Mouse (Mus musculus): ENCODE data around the gene Esrrb. TPM values are rescaled to one million over a fixed set of nuclear protein-coding genes. Genes with fewer than 3 reads are reported as not detected.
A peak's percentile ranks its signal among the peaks of the same experiment; 100 is the strongest.

Esrrb gene
- polyA plus RNA-seq, 1 experiment from 2014 or later, result 4.7 TPM

DNA sequence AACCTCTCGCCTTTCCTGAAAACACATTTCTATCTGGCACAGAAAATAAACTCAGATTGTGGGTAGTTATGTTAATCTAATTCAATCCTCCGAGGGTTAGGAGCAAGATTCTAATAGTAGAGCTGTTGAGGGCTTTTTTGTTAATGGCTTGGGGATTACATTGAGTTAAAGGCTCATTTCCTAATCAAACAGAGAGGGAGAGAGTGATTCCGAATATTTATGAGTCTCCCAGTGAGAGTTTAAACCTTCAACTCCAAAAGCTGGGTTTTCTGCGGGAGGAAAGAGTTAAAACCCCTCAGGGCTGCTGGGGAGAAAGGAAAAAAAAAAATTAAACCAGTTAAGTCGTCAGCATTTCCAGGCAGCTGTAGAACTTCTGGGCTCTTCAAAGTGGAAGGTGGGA lies 3.8 kb downstream of the Esrrb start:
- Histone ChIP-seq H3K4me1 (peaks cover 38% of the 10 kb centered on the region), H3K36me3 (no peaks in the 10 kb centered on the region), H3K27ac (replicated peaks) (no peak overlapping the region), H3K4me2 (no peak overlapping the region), H3K4me3 (replicated peaks) (no peak overlapping the region), H3K27me3 (replicated peaks) (peaks cover 33% of the 10 kb centered on the region), H3K9ac (replicated peaks) (no peak overlapping the region), H3K9me3 (replicated peaks) (no peaks in the 10 kb centered on the region)
- no peak for ATAC-seq (ENCODE audit: low FRiP score)
- 6% methylated on average over 5 of the region's 5 CpGs for WGBS

DNA sequence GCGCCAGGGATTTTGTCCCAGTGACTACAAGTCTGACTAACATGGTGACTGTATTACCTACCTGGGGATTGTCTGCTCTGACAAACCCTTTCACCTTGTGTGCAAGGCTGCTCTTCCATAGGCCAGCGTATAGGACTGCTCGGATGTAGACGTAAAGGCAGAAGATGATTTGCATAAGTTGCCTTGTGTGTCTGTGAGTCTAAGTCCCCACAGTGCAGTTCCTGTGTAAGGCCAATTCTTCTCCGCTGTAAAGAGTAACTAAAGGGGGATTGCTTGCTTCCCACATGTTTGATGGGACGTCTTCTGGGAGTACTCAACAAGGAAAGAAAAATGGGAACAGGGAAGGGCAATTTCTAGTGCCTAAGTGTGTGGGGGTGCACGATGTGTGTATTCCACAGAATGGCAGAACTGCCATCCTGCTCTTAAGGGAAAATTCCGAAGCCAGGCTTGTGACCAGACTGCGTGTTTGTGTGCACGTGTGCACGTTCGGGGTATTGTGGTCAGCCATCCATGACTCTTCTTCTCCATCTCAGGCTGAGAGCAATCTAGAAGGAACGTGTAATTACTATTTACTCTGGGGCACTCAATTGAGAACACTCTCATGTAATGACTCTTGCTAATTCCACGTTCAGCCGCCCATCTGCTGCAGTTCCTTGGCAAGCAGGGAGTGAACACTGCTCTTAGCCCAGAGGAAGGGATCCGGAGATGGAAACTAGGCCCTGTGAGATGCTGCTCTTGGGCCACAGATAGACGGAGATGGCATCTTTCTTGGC lies 9.9 kb downstream of the Esrrb start:
- ATAC-seq (ENCODE audit: low FRiP score), result peak; percentile 46; the same call in 1 of the 2 replicates
- peaks cover 16% of the 10 kb centered on the region for H3K27me3 ChIP-seq (replicated peaks)
- H3K27ac ChIP-seq (replicated peaks), result peak overlapping the region; percentile 14
- H3K9me3 ChIP-seq (replicated peaks), result no peaks in the 10 kb centered on the region
- no peak overlapping the region for H3K4me2 ChIP-seq
- H3K36me3 ChIP-seq, result no peaks in the 10 kb centered on the region
- 38% methylated on average over 17 of the region's 17 CpGs for WGBS
- H3K4me3 ChIP-seq (replicated peaks), result no peak overlapping the region
- no peak overlapping the region for H3K9ac ChIP-seq (replicated peaks)
- H3K4me1 ChIP-seq, result peaks cover 22% of the 10 kb centered on the region

DNA sequence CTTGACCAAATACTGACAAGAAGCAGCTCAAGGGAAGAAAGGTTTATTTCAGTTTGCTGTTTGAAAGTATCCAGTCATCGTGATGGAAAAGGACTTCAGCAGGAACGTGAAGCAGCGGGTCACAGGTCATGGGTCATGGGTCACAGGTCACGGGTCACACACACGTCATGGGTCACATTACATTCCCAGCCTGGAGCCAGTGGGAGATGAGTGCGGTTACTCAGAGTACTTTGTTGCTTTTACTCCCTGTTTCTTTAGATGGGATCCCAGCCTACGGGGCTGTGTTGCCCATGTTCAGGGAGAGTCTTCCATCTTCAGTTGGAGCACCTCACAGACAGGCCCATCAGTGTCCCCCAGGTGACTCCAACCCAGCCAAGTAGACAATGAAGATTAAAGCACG lies 13.4 kb downstream of the Esrrb start:
- WGBS, result 74% methylated on average over 8 of the region's 8 CpGs
- Histone ChIP-seq H3K36me3 (no peaks in the 10 kb centered on the region), H3K27ac (replicated peaks) (no peak overlapping the region), H3K9me3 (replicated peaks) (no peaks in the 10 kb centered on the region), H3K4me2 (no peak overlapping the region), H3K27me3 (replicated peaks) (peaks cover 18% of the 10 kb centered on the region), H3K4me1 (peaks cover 23% of the 10 kb centered on the region), H3K9ac (replicated peaks) (no peak overlapping the region), H3K4me3 (replicated peaks) (no peak overlapping the region)
- ATAC-seq (ENCODE audit: low FRiP score), result no peak

DNA sequence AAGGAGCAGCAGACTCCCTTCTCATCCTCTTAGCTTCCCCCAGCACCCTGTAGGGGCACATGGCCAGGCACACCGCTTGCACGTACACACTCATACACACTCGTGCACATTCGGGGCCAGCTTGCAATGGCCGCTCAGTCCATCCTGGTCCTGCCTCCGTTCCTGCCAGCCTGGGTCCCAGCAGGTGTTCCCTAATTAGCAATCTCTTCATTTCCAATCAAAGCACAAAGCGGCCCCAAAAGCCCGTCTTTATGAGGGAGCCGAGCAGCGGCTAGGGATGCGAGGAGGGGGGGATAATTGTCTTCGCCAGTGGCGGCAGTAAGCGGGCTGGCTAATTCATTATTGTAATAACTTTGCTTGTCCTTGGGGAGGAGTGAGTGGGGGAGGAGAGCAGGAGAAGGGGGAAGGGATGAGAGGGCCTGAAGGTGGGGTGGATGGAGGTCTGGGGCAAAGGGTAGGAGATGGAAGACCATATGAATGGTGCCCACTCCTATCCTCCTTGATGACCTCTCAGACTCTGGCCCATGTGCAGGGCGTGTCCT lies 18.8 kb downstream of the Esrrb start:
- Histone ChIP-seq H3K27ac (replicated peaks) (peak overlapping the region; percentile 56), H3K4me2 (peak overlapping the region; percentile 45), H3K9ac (replicated peaks) (0 out of 2 replicates have a peak overlapping the region, but pooled peaks have one; percentile 14), H3K36me3 (no peaks in the 10 kb centered on the region), H3K4me1 (peaks cover 30% of the 10 kb centered on the region), H3K9me3 (replicated peaks) (no peaks in the 10 kb centered on the region), H3K4me3 (replicated peaks) (no peak overlapping the region), H3K27me3 (replicated peaks) (peaks cover 28% of the 10 kb centered on the region; the same call in 1 of the 2 replicates)
- peak; percentile 73 for ATAC-seq (ENCODE audit: low FRiP score)
- WGBS, result 6% methylated on average over 15 of the region's 15 CpGs

DNA sequence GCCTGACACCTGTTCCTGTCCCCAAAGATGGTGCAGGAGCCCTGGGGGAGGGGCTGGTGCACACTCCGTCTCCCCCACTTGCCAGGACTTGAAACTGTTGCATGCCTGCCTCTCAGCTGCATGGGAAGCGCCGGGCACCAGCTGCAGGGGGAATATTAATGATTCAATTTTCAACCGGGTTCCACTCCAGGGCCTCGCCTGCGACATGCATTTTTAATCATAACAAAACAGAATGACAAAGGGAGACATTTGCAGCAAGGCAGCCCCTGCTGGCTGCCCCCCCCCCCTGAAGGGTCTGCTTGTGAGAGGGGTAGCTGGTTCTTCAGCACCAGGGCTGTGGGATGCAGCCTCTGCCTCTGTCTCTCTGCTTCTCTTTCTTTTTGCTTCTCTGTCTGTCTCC lies 22.9 kb downstream of the Esrrb start:
- H3K9me3 ChIP-seq (replicated peaks), result no peaks in the 10 kb centered on the region
- no peak overlapping the region for H3K9ac ChIP-seq (replicated peaks)
- H3K27me3 ChIP-seq (replicated peaks), result 0 out of 2 replicates have a peak, but pooled peaks cover 10% of the 10 kb centered on the region
- ATAC-seq (ENCODE audit: low FRiP score), result no peak
- WGBS, result 6% methylated on average over 6 of the region's 6 CpGs
- H3K4me1 ChIP-seq, result peaks cover 42% of the 10 kb centered on the region
- no peak overlapping the region for H3K4me2 ChIP-seq
- no peak overlapping the region for H3K27ac ChIP-seq (replicated peaks)
- no peaks in the 10 kb centered on the region for H3K36me3 ChIP-seq
- no peak overlapping the region for H3K4me3 ChIP-seq (replicated peaks)

DNA sequence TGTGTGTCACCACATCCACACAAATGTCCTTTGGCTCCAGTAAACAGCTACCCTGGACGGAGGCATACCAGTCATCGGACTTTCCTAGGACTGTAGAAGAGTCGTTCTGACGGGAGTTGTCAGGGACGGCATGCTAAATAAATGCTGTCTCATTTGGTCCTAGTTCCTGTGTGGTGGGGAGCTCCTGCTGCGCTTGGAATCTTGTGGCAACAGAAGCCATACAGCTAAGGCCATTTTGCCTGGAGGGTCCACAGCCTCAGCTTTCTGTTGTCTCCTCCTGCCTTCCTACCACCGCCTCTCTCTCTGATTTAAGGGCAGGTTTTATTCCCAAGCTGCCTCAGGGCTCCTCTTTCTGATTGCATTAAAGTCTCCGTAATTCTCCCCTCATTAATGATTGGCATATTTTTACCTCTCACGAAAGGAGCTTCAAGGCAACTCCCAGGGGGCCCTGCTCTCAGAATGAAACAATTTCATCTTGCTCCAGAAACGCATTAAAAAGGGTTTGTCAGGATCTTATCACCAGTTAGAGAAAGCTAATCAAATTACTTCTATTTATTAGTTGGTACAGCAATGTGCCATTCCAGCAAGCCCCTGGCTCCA lies 26.9 kb downstream of the Esrrb start:
- Histone ChIP-seq H3K27me3 (replicated peaks) (0 out of 2 replicates have a peak, but pooled peaks cover 5% of the 10 kb centered on the region), H3K4me2 (no peak overlapping the region), H3K36me3 (no peaks in the 10 kb centered on the region), H3K9ac (replicated peaks) (no peak overlapping the region), H3K4me3 (replicated peaks) (no peak overlapping the region), H3K4me1 (peaks cover 19% of the 10 kb centered on the region), H3K9me3 (replicated peaks) (no peaks in the 10 kb centered on the region), H3K27ac (replicated peaks) (no peak overlapping the region)
- no peak for ATAC-seq (ENCODE audit: low FRiP score)
- WGBS, result 35% methylated on average over 10 of the region's 10 CpGs

DNA sequence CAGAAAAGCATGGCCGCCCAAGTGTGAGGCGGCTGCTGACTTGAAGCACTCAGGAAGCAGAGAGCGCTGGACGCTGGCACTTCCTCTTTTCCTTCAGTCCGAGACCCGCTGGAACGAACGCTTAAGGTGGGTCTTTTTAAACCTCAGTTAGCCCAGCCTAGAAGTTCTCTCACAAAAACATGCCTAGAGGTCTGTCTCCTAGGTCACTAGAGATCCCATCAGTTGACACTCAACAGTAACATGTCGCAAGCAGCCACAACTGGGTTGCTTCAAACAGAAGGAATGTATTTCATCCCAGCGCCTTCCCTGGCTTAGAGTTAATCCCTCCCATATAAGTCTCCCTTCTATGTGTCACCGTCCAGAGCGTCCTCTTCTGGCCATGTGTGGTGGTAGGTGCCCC lies 33.9 kb downstream of the Esrrb start:
- Histone ChIP-seq H3K36me3 (no peaks in the 10 kb centered on the region), H3K27me3 (replicated peaks) (0 out of 2 replicates have a peak, but pooled peaks cover 2% of the 10 kb centered on the region), H3K9me3 (replicated peaks) (no peaks in the 10 kb centered on the region), H3K9ac (replicated peaks) (no peak overlapping the region), H3K4me3 (replicated peaks) (no peak overlapping the region), H3K4me1 (peaks cover 7% of the 10 kb centered on the region; the same call in 1 of the 2 replicates), H3K27ac (replicated peaks) (no peak overlapping the region), H3K4me2 (no peak overlapping the region)
- WGBS, result 91% methylated on average over 12 of the region's 12 CpGs
- ATAC-seq (ENCODE audit: low FRiP score), result no peak

DNA sequence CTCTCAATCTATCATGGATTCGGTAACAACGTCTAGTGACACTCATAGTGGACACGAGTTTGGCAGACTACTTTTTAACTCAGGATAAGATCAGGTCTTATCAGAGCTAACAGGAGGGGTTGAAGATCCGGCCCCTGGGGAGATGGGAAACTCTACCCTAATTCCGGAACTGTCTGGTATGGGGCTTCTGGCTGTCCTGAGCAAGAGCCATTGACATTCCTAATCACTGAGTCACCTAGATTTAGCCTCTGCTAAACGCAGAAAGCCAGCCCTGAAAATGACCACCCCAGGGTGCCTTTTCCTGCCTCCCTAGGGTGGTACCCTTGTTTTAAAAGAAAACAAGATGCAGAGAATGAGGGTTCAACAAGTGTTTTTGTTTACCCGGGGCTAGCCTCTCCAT lies 34.4 kb downstream of the Esrrb start:
- Histone ChIP-seq H3K4me1 (peaks cover 7% of the 10 kb centered on the region; the same call in 1 of the 2 replicates), H3K9ac (replicated peaks) (no peak overlapping the region), H3K36me3 (no peaks in the 10 kb centered on the region), H3K4me2 (no peak overlapping the region), H3K27ac (replicated peaks) (no peak overlapping the region), H3K4me3 (replicated peaks) (no peak overlapping the region), H3K27me3 (replicated peaks) (0 out of 2 replicates have a peak, but pooled peaks cover 3% of the 10 kb centered on the region), H3K9me3 (replicated peaks) (no peaks in the 10 kb centered on the region)
- WGBS, result 67% methylated on average over 7 of the region's 7 CpGs
- ATAC-seq (ENCODE audit: low FRiP score), result no peak

DNA sequence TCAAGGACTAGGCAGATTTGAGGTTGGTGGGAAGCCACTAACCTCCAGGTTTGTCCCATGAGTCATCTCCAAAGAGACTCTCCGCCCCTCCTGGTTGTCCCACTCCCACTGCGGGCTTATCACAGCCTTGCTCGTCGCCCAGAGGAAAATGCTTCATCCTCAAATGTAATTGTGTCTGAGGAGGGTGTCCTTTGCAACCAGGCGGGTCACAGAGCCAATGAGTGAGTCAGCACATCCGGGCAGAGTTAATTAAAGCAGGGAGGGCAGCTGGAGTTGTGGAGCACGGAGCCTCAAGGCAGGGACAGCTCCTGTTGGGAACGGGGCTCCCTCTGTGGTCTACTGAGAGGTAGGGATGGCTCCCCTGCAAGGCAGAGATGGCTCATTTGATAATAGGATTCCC lies 37.8 kb downstream of the Esrrb start:
- no peaks in the 10 kb centered on the region for H3K36me3 ChIP-seq
- H3K4me1 ChIP-seq, result peaks cover 11% of the 10 kb centered on the region
- no peak overlapping the region for H3K27ac ChIP-seq (replicated peaks)
- peaks cover 28% of the 10 kb centered on the region for H3K27me3 ChIP-seq (replicated peaks)
- no peak overlapping the region for H3K4me2 ChIP-seq
- WGBS, result 26% methylated on average over 8 of the region's 8 CpGs
- H3K9me3 ChIP-seq (replicated peaks), result no peaks in the 10 kb centered on the region
- H3K9ac ChIP-seq (replicated peaks), result no peak overlapping the region
- no peak overlapping the region for H3K4me3 ChIP-seq (replicated peaks)
- ATAC-seq (ENCODE audit: low FRiP score), result no peak

DNA sequence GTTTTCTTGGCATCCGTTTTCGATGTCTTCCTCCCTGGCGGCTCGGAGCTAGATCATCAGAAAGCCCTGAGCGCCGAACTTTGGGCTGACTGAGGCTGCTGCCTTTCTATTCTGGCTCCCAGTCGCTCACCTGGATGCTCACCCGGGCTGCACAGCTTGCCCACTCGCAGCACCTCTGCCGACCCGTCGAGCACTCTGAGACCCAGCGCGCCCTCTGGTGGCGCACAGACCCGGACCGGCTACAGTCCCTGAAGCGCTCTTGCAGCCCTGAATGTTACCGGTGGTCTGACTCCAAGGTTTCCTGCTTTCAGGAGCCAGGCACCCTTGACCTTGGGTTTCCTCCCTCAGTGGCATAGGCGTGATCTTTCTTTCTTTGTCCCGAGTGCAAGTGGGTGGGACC lies 41.8 kb downstream of the Esrrb start:
- 5% methylated on average over 21 of the region's 21 CpGs for WGBS
- H3K9me3 ChIP-seq (replicated peaks), result no peaks in the 10 kb centered on the region
- no peaks in the 10 kb centered on the region for H3K36me3 ChIP-seq
- H3K4me2 ChIP-seq, result peak overlapping the region; percentile 47
- H3K4me3 ChIP-seq (replicated peaks), result 0 out of 2 replicates have a peak overlapping the region, but pooled peaks have one; percentile 12
- ATAC-seq (ENCODE audit: low FRiP score), result no peak
- H3K9ac ChIP-seq (replicated peaks), result no peak overlapping the region
- H3K27ac ChIP-seq (replicated peaks), result no peak overlapping the region
- peaks cover 33% of the 10 kb centered on the region for H3K27me3 ChIP-seq (replicated peaks)
- peaks cover 11% of the 10 kb centered on the region for H3K4me1 ChIP-seq

DNA sequence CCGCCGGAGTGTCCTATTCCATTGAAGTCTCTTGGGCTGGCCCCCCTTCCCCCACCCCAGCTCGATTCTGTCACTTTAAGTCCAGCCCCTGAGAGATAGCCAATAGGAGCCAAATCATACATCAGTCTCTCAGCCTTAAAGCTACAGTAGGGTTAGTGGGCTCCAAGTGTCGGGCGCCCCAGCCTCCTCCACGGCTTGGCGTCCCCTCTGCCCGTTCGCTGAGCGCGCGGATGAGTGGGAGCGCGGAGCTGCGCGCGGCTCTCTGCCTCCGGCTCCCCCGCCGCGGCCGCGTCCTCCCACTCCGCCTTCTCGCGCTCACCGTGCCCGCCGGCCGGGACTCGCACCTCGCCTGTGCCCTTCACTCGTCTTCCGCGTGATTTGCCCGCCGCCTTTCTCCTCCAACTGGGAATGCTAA lies 60.6 kb downstream of the Esrrb start:
- peak overlapping the region; percentile 56 for H3K4me3 ChIP-seq (replicated peaks)
- H3K4me1 ChIP-seq, result peaks cover 27% of the 10 kb centered on the region
- H3K9me3 ChIP-seq (replicated peaks), result no peaks in the 10 kb centered on the region
- no peak overlapping the region for H3K27ac ChIP-seq (replicated peaks)
- H3K4me2 ChIP-seq, result peak overlapping the region; percentile 97
- WGBS, result under 1% methylated on average over 37 of the region's 37 CpGs
- no peaks in the 10 kb centered on the region for H3K36me3 ChIP-seq
- peak; percentile 83 for ATAC-seq (ENCODE audit: low FRiP score)
- peaks cover 81% of the 10 kb centered on the region for H3K27me3 ChIP-seq (replicated peaks)
- peak overlapping the region; percentile 47 for H3K9ac ChIP-seq (replicated peaks)

Data from neural tube, embryonic 15.5 days (tissue).